Mouse (Mus musculus) embryonic facial prominence, embryonic 10.5 days (tissue): Measurements from ENCODE around the gene B630019K06Rik. TPM values are rescaled to one million over a fixed set of nuclear protein-coding genes. Genes with fewer than 3 reads are reported as not detected.

Experiments
- DNase-seq: peaks from one replicate; pipeline ENCODE4 v3.0.0-alpha.2; 2017; ENCODE audit warnings: low spot score
- H3K27ac ChIP-seq: fragments of 300-500 bp; sonication (generic); replicated peaks from 2 replicates; pipeline ENCODE4 v1.5.1; 2016; ENCODE audit warnings: mild to moderate bottlenecking
- H3K27me3 ChIP-seq: fragments of 300-500 bp; sonication (generic); replicated peaks from 2 replicates; pipeline ENCODE4 v1.6.1; 2016; ENCODE audit warnings: low read depth, mild to moderate bottlenecking; ENCODE audit not compliant: poor library complexity, severe bottlenecking
- H3K36me3 ChIP-seq: fragments of 300-500 bp; sonication (generic); replicated peaks from 2 replicates; pipeline ENCODE4 v1.6.1; 2016; ENCODE audit warnings: mild to moderate bottlenecking, moderate library complexity
- H3K4me1 ChIP-seq: fragments of 300-500 bp; sonication (generic); 2 replicates; pipeline ENCODE4 v1.6.1; 2016
- H3K4me3 ChIP-seq: fragments of 300-500 bp; sonication (generic); 2 replicates; pipeline ENCODE4 v1.5.1; 2016; ENCODE audit warnings: mild to moderate bottlenecking, moderate library complexity
- H3K9me3 ChIP-seq: fragments of 300-500 bp; sonication (generic); 2 replicates; pipeline ENCODE4 v1.6.1; 2016; ENCODE audit warnings: mild to moderate bottlenecking
- WGBS: fragments of 180-500 bp; shearing (Covaris S2); methylation state at CpG from one replicate; pipeline ENCODE4 v1.1.7; 2016; 5-methylcytosine and 5-hydroxymethylcytosine counted together
- polyA plus RNA-seq: library from polyadenylated mRNA; unstranded; fragments of >200 nt; fragmentation: Nextera tagmentation; extraction: Ambion mirVana; gene quantifications from 2 replicates; pipeline ENCODE4 v1.2.1, GENCODE M21; 2016

B630019K06Rik gene
- polyA plus RNA-seq, 1 experiment from 2014 or later, result 2.8 TPM

GRCm38 (mm10) chrX:8927308-8927707 is 35.1 kb downstream of the B630019K06Rik start:
- Histone ChIP-seq H3K9me3 (0 out of 2 replicates have a peak, but pooled peaks cover 4% of the 10 kb centered on the region), H3K4me3 (no peak overlapping the region), H3K27ac (no peak overlapping the region), H3K27me3 (no peaks in the 10 kb centered on the region), H3K36me3 (no peaks in the 10 kb centered on the region), H3K4me1 (no peaks in the 10 kb centered on the region)
- 43% methylated on average over 4 of the region's 4 CpGs for WGBS
- no peak for DNase-seq

GRCm38 (mm10) chrX:8944041-8944440 is 51.9 kb downstream of the B630019K06Rik start:
- H3K4me1 ChIP-seq, result no peaks in the 10 kb centered on the region
- H3K4me3 ChIP-seq, result no peak overlapping the region
- no peaks in the 10 kb centered on the region for H3K36me3 ChIP-seq
- H3K9me3 ChIP-seq, result no peaks in the 10 kb centered on the region
- no peaks in the 10 kb centered on the region for H3K27me3 ChIP-seq
- no peak overlapping the region for H3K27ac ChIP-seq
- WGBS, result 88% methylated on average over 8 of the region's 8 CpGs
- no peak for DNase-seq

Other genes starting within 250 kb of the B630019K06Rik start
- gene Ssxb8, start 201.5 kb upstream of the B630019K06Rik start, polyA plus RNA-seq, result not detected in 2 replicates
- gene Ssx9, start 143.9 kb upstream of the B630019K06Rik start, polyA plus RNA-seq, result not detected in 2 replicates
- not detected in 2 replicates for gene Ssxb5, start 88.7 kb upstream of the B630019K06Rik start, polyA plus RNA-seq
- gene Gm6592, start 48.4 kb upstream of the B630019K06Rik start, polyA plus RNA-seq, result not detected in 2 replicates
- not detected in 2 replicates for gene Gm5751, start 18.1 kb upstream of the B630019K06Rik start, polyA plus RNA-seq
- gene Fthl17b, start 70.6 kb downstream of the B630019K06Rik start, polyA plus RNA-seq, result not detected in 2 replicates
- gene Fthl17c, start 84.2 kb downstream of the B630019K06Rik start, polyA plus RNA-seq, result not detected in 2 replicates
- gene Fthl17d, start 94.4 kb downstream of the B630019K06Rik start, polyA plus RNA-seq, result not detected in 2 replicates
- gene Fthl17e, start 141.1 kb downstream of the B630019K06Rik start, polyA plus RNA-seq, result not detected in 2 replicates
- gene Fthl17f, start 170.6 kb downstream of the B630019K06Rik start, polyA plus RNA-seq, result not detected in 2 replicates
- gene 4930402K13Rik, start 212.2 kb downstream of the B630019K06Rik start, polyA plus RNA-seq, result not detected in 2 replicates